Mouse (Mus musculus) bone marrow macrophage, adult 2 months (primary cell): ENCODE results near the gene Pam16. TPM values are rescaled to one million over a fixed set of nuclear protein-coding genes. Genes with fewer than 3 reads are reported as not detected.

Source experiments
- H3K27ac ChIP-seq: 2 replicates; pipeline ENCODE4 v1.5.1; 2012; ENCODE audit warnings: low read depth, low read length; ENCODE audit not compliant: insufficient read depth
- H3K4me1 ChIP-seq: 2 replicates; pipeline ENCODE4 v1.6.1; 2012; ENCODE audit warnings: low read length; ENCODE audit not compliant: control insufficient read depth, insufficient read depth
- H3K4me3 ChIP-seq: 2 replicates; pipeline ENCODE4 v1.5.1; 2012; ENCODE audit warnings: mild to moderate bottlenecking, low read length, moderate library complexity; ENCODE audit not compliant: insufficient read depth
- CTCF ChIP-seq: IDR thresholded peaks from 2 replicates; pipeline ENCODE4 v1.5.1; 2012; ENCODE audit warnings: low read depth, mild to moderate bottlenecking, low read length, moderate library complexity
- POLR2A ChIP-seq: IDR thresholded peaks from 2 replicates; pipeline ENCODE4 v1.6.1; 2012; ENCODE audit warnings: mild to moderate bottlenecking, low read depth, low read length, borderline replicate concordance
- polyA plus RNA-seq: library from polyadenylated mRNA; stranded (reverse); fragments of >200 nt; gene quantifications from 2 replicates; pipeline ENCODE4 v1.2.4, GENCODE M21; 2012; ENCODE audit not compliant: missing spikeins, insufficient read depth, insufficient read length

Pam16 gene
- polyA plus RNA-seq, 1 experiment, result 27.3 TPM

DNA sequence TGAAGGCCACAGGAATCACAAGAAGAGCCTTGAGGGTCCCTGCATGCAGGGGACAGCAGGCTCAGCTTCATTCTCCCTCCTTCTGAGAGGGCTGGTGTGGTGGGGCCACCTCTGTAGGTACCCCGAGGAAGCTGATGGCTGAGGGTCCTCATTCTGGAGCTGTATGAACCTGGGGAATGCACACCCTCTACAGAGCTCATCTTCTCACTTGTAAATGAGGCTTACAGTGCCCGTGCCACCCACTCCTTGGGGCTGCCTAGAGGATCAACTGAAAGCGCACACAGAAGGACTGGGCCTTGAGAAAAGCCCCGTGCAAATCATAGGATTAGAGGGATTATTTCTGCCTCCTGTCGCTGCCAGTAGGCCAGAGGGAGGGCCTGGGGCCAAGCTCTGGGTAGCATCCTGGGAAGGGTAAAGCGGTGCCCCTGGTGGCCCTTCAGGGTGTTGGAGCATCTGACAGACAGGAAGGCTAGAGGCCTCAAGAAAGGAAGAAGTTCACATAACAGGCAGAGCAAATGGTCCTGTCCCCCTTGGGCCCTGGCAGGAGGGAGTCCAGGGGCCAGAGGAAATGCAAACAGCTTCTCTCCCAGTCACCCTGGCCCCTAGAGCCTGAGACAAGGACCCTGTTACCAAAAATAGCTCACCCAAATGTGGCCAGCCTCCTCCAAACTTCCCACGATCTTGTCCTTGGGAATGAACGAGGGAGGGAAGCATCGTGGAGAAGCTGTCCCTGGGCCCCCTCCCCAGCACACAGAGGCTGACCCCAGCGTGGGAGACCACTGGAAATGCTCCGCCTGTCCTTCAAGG, 31.2 kb upstream of the Pam16 start:
- Histone ChIP-seq H3K4me1 (no peaks in the 10 kb centered on the region), H3K27ac (no peak overlapping the region), H3K4me3 (no peak overlapping the region)
- TF ChIP-seq POLR2A (no peak), CTCF (no peak)

DNA sequence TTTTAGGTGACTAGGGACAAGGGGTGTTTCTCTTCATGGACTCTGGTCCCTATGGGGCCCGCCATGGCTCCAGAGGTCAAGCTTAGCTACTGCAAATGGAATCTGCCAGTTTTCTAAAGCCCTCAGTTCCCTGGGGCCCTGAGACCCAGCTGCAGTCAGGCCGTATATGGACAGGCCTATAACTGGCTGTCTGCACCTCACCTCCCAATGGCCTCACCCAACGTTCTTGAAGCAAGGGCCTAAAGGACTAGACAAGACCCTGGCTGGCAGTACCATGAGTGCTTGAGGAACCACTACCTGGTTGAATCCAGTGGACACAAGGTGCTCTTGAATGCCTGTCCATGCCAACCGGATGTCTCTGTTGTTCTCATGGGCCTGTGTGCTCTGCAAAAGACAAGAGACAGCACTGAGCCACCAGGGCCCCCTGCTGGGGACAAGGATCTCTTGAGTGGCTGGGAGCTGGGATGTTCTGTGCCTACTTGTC, 30.5 kb upstream of the Pam16 start:
- no peak for TF ChIP-seq CTCF
- no peak for TF ChIP-seq POLR2A
- no peak overlapping the region for H3K4me3 ChIP-seq
- H3K4me1 ChIP-seq, result no peaks in the 10 kb centered on the region
- H3K27ac ChIP-seq, result no peak overlapping the region

DNA sequence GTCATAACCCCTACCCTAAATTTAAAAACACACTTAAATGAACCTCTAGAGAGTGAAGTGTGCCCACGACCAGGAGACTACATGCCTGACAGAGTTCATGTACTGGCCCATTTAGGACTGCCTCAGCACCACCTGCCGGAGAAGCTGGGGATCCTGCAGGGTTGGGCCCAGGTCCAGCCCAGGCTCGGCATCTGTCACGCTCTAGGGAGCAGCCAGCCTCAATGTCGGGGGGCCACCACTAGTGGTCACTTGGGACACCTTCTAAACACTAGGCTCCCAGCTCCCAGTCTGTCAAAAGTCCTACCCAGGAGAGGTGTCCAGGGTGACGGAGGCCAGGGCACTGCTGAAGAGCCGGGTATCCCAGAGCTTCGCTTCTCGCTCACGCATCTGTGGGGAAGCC, 29.9 kb upstream of the Pam16 start:
- H3K4me3 ChIP-seq, result no peak overlapping the region
- no peak for TF ChIP-seq POLR2A
- no peak for TF ChIP-seq CTCF
- H3K27ac ChIP-seq, result no peak overlapping the region
- H3K4me1 ChIP-seq, result no peaks in the 10 kb centered on the region

DNA sequence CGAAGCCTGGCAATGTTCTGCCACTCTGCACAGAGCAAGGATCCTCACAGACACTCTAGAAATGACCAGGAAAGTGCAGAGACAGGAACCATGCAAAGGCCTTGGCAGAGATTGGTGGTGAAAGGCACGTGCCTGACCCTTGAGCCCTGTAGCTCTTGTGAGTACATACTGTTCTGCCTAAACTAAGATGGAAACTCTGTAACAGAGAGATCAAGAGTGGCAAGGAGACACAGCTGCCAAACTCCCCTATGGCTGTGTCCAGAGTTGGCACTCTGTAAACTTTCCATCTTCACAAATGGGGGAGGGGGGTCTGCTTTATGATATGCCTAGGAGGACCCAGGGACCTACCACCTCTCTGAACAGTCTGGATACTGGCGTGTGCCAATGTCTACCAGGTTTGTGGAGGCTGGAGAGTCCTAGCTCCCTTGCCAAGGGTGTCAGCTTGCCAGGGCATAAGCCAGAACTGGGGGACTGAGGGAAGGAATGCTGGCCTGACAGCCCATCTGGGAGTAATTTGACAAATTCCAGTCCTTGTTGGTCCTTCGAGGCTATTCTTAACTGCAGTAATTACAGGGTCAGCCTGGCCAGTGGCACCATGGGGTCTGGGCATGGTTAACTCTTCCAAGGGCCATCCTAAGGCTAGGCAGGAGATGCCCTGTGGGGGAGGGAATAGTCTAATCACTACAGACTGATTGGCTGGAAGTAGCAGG, 28.1 kb upstream of the Pam16 start:
- TF ChIP-seq CTCF (no peak), POLR2A (no peak)
- H3K4me1 ChIP-seq, result no peaks in the 10 kb centered on the region
- no peak overlapping the region for H3K4me3 ChIP-seq
- H3K27ac ChIP-seq, result no peak overlapping the region

DNA sequence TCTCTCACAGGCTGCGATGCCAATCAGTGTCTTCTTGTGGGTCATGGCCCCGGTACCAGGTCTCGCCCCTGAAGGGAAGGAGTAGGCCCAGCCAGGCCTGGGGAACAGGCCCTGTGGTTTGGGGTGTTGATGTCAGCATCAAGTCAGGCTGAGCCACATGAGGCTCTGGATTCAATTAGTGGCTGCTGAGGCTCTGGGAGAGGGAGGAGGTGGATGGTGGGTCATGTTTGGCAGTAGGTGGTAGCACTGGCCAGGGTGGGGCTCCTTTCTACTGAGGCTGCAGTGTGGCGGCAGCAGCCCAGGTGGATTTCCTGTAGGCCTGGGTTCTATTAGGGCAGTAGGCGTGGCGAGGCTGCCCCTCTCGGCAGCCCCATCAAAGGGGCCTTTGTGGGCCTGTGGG, 26.8 kb upstream of the Pam16 start:
- Histone ChIP-seq H3K4me3 (no peak overlapping the region), H3K27ac (no peak overlapping the region), H3K4me1 (no peaks in the 10 kb centered on the region)
- TF ChIP-seq CTCF (no peak), POLR2A (no peak)

DNA sequence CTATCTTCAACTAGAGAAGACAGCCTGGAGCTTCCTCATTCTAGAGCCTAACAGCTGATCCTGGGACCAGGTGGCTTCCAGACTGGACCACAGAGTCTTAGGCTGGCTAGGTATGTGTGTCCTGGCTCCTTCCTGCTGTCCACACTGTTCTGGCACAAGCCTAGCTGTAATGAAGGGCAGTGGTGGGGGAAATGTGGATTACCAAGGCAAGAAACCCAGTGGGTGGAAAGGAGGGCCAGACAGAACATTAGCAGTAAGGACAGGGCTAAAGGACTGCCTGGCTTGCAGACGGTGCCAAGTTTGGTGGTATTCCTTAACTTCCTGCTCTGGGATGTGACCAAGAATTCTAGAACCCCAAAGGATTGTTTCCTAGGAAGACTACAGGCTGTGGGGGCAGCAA, 26.3 kb upstream of the Pam16 start:
- no peak overlapping the region for H3K27ac ChIP-seq
- H3K4me3 ChIP-seq, result no peak overlapping the region
- no peak for TF ChIP-seq CTCF
- no peak for TF ChIP-seq POLR2A
- no peaks in the 10 kb centered on the region for H3K4me1 ChIP-seq

DNA sequence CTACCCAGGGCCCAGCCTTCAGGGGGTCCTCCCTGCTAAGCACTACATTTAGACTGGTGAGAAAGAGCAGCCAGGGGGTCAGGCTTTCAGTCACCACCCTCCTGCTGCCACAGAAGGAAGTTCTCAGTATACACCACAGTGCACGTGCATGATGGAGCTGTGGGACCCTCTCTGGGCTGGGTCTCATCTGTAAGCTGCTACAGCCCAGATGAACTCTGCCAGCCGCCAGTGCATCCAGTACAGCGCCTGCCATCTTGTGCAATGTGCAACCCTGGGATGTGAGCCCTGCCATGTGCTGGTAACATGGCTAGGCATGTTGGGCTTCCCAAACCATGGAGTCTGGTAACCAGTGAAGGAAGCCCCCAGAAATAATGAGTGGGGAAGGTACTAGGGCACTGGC, 25.4 kb upstream of the Pam16 start:
- TF ChIP-seq POLR2A, result no peak
- no peak for TF ChIP-seq CTCF
- no peak overlapping the region for H3K4me3 ChIP-seq
- H3K27ac ChIP-seq, result no peak overlapping the region
- H3K4me1 ChIP-seq, result no peaks in the 10 kb centered on the region

DNA sequence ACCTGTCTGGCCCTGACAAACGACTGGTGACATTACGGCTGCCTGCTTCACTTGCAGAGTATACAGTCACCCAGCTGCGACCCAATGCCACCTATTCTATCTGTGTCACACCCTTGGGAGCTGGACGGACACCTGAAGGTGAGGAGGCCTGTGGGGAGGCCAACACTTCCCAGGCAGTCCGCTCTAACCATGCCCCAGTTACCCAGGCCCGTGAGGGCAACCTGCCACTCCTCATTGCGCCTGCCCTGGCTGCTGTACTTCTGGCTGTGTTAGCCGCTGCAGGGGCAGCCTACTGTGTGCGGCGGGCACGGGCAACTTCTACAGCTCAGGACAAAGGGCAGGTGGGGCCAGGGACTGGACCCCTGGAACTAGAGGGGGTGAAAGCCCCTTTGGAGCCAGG, 24.9 kb upstream of the Pam16 start:
- H3K4me1 ChIP-seq, result no peaks in the 10 kb centered on the region

DNA sequence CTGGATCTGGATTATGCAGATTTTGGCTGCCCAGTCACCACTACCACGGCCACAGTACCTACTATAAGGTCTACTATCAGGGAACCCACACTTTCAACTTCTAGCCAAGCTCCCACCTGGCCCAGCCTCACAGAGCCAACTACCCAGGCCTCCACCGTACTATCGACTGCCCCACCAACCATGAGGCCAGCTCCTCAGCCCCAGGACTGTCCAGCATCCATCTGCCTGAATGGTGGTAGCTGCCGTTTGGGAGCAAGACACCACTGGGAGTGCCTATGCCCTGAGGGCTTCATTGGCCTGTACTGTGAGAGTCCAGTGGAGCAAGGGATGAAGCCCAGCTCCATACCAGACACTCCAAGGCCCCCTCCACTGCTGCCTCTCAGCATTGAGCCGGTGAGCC, 24.4 kb upstream of the Pam16 start:
- Histone ChIP-seq H3K4me3 (no peak overlapping the region), H3K4me1 (no peaks in the 10 kb centered on the region), H3K27ac (no peak overlapping the region)
- TF ChIP-seq POLR2A, result no peak
- TF ChIP-seq CTCF, result no peak

More for the DNA sequence above, 24.9 kb upstream of the Pam16 start:
- Histone ChIP-seq H3K27ac (no peak overlapping the region), H3K4me3 (no peak overlapping the region)
- TF ChIP-seq POLR2A (no peak), CTCF (no peak)

DNA sequence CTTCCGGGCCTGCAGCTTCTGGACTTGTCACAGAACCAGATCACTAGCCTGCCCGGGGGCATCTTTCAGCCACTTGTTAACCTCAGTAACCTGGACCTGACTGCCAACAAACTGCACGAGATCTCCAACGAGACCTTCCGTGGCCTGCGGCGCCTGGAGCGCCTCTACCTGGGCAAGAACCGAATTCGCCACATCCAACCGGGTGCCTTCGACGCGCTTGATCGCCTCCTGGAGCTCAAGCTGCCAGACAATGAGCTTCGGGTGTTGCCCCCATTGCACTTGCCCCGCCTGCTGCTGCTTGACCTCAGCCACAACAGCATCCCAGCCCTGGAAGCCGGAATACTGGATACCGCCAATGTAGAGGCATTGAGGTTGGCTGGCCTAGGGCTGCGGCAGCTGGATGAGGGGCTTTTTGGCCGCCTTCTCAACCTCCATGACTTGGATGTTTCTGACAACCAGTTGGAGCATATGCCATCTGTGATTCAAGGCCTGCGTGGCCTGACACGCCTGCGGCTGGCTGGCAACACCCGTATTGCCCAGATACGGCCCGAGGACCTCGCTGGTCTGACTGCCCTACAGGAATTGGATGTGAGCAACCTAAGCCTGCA, 23.7 kb upstream of the Pam16 start:
- Histone ChIP-seq H3K4me3 (no peak overlapping the region), H3K27ac (no peak overlapping the region), H3K4me1 (no peaks in the 10 kb centered on the region)
- TF ChIP-seq POLR2A (no peak), CTCF (no peak)
